Mouse (Mus musculus): ENCODE data around the gene Mrpl54. TPM values are rescaled to one million over a fixed set of nuclear protein-coding genes. Genes with fewer than 3 reads are reported as not detected.

Mrpl54 gene
- polyA plus RNA-seq, 1 experiment = 103 TPM

DNA sequence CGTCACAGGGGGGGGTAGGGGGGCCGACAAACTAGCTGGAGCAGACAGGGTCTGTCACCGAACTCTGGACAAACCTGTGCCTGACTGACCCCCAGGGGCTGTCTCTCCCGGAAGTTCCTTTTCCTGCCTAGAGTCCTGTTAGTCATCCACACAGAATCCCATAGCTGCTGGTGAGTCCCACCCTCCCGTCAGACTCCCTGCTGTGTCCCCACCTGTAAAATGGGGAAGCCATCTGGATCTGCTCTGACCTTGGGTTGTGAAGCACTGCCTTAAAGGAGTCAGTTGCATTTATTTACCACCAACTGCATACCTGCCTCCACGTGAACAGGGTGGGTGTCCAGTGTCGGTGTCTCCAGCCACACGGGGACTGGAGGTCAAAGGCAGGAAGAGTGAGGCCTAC is 27.7 kb upstream of the Mrpl54 start:
- no peak for DNase-seq (ENCODE audit: low spot score)

- no peak for DNase-seq (ENCODE audit: low spot score)
Measured at GRCm38 (mm10) chr10:81293334-81294030, 26.7 kb upstream of the Mrpl54 start.

DNA sequence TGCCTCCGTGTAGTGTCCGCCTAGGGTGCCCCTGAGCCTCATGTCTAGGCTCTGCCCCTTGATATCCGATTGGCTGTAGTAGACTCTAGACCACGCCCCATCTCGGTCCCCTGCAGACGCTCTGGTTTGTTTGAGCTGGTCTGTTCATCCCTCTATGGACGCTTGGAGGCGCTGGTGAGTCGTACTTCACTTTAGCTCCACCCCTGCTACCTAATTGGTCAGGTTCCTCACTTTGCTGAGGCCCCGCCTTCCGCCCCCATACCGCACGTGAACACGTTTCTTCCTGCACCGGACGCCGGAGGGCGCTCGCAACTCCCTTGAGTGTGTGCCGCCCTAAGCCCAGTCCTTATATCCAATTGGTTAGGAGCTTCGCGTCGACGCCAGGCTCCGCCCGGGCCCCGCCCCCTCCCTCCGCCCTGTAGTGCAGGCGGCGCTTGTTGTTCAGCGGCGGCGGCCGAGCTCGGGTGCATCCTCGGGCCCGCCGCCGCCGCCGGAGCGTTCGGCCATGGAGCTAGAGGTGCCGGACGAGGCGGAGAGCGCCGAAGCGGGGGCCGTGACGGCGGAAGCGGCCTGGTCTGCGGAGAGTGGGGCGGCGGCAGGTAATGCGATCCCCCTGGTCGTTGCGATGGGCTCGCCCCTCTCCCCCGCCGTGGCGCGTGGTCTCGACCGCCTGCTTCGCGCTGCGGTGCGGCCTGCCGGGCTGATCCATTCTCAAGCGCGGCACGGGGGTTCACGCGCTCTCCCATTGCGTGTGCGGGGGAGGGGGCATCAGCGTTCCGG is 26.0 kb upstream of the Mrpl54 start, which contains the start of gene Pip5k1c:
Pip5k1c (plus strand) TSS at position 410 of the 780 bp plus-strand sequence.
- peak; percentile 94 for DNase-seq (ENCODE audit: low spot score)

GRCm38 (mm10) chr10:81291511-81292104 is 24.9 kb upstream of the Mrpl54 start, which contains the start of gene Tjp3:
Gene Tjp3, minus strand, starts transcription at chr10:81291581.
- no peak for DNase-seq (ENCODE audit: low spot score)

DNA sequence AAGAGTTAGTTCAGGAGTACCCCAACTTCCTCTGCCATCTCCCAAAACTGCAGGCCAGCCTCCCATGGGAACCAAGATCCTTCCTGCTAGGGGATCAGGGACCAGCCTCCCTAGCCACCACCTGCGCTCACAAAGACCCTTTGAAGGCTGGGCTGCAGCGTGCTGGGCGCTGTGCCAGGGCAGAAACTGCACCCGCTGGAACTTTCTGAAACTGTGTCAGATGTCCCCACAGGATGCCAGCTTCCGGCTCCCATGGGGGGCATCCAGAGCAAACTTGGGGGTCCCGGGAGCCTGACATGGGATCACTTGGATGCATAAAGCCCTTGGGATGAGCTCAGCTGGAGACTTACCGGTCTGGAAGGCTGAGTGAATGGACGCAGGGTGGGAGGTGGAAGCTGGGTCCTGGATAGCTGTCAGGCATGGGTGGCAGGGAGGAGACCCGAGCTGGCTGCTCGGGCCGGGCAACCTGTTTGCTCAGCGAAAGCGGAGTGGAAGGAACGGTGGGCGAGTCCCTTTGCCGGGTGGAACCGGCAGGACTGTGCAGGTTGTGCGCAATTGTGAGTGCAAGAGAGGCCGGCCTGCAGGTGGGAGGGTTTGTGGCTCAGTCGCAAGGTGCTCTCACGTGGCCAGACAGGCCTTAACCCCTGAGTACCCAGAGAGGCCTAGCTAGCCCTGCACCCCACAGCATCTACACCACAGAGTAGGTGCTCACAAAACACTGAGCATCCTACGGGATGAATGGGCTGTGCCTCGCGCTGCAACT is 24.1 kb upstream of the Mrpl54 start:
- DNase-seq (ENCODE audit: low spot score) = peak; percentile 66

DNA sequence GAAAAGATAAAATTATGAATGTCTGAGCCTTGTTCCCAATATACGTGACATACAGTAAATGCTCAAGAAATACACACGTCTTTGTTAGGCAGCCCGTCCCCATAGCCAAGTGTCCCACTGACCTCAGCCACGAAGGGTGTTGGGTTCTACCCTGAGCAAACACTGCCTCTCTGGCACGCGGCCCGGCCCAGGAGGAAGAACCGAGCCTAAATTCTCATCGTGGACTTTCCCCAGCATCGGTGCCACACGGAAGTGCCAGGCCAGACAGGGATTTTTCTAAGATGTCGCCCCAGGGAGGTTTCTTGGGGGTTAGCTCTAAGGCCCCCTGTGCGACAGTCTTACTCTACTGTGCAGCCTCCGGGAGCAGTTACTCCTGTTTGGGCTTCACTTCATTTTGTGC is 23.1 kb upstream of the Mrpl54 start:
- DNase-seq (ENCODE audit: low spot score) = no peak

- DNase-seq (ENCODE audit: low spot score) = no peak
Measured at GRCm38 (mm10) chr10:81289278-81289677, 22.5 kb upstream of the Mrpl54 start.

- no peak for DNase-seq (ENCODE audit: low spot score)
Measured at GRCm38 (mm10) chr10:81288601-81289000, 21.9 kb upstream of the Mrpl54 start.

- DNase-seq (ENCODE audit: low spot score) = no peak
Measured at GRCm38 (mm10) chr10:81287513-81288157, 20.9 kb upstream of the Mrpl54 start.

- DNase-seq (ENCODE audit: low spot score) = no peak
Measured at GRCm38 (mm10) chr10:81286586-81286985, 19.9 kb upstream of the Mrpl54 start.

- peak; percentile 86 for DNase-seq (ENCODE audit: low spot score)
Measured at GRCm38 (mm10) chr10:81285694-81286450, 19.1 kb upstream of the Mrpl54 start.

GRCm38 (mm10) chr10:81284719-81285118 is 18.0 kb upstream of the Mrpl54 start:
- no peak for DNase-seq (ENCODE audit: low spot score)

GRCm38 (mm10) chr10:81284189-81284588 is 17.5 kb upstream of the Mrpl54 start:
- no peak for DNase-seq (ENCODE audit: low spot score)

DNA sequence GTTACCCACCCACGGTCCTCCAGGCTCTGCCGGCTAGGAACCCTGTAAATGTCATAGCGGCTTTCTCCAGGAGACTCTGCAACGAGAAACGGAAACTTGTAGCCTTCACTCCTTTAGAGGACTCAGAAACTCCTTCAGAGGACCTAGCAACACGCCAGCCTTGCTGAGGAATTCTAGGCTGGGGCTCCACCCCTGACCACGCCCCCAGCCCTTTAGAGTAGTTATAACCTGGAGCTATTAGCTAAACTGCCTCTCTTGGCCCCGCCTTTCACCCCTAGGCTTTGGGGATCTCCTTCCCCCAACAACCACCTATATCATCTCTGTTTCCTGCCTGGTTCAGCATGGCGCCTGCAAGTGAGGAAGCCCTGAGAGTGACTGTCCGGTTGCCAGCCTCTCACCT is 12.8 kb upstream of the Mrpl54 start:
- DNase-seq (ENCODE audit: low spot score) = no peak

DNA sequence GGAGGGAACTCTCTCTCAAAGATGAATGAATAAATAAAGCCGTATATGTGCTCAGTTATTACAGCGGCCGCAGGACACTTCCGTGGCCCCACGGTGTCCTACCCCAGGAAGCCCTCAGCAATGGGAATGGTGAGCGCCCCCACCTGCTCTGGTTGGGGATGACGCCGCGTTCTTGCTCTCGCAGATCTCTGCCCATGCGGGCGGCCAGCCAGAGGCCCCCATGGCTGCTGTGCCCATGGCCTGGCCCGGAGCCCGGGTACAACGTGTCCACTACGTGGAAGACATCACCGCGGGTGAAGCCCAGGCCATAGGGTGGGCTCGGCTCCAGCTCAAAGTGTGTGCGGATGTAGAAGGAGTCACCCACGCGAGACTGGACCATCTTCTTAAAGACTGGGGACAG is 10.9 kb upstream of the Mrpl54 start:
- DNase-seq (ENCODE audit: low spot score) = no peak

DNA sequence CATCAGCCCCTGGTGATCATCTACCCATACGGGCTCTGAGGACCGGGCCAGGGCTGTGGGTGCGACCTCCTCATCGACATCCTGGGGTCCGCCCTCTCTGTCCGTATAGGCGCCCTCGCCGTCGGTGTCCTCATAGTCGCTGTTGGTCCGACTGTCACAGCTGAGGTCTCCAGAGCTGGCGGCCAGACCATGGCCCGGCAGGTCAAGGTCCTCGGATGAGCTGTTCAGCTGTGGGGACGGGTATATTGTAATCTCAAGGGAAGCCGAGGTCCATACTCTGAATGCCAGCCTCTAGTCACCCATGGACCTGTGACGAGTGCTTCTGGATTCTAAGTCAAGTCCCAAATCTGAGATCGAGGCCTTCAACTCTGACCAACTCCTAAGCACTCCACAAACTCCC is 7.1 kb upstream of the Mrpl54 start:
- DNase-seq (ENCODE audit: low spot score) = no peak

DNA sequence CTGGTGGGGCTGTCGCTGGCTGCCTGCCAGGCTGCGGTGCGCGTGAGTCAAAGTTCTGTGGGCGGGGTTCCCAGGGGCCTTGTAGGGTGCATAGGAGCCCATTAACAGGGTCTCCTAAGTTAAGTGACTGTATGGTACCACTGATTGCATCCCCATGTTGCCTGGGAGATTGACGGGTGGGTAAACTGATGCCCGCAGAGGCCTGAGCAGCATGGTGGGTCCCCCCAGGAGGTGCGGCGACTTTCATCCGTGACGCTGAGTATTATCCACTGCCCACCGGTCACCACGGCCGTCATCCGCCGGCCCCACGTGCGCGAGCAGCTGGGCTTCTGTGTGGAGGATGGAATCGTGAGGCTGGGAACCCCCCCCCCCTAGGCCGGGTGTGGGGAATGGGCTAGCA is 5.6 kb upstream of the Mrpl54 start:
- no peak for DNase-seq (ENCODE audit: low spot score)

- no peak for DNase-seq (ENCODE audit: low spot score)
Measured at GRCm38 (mm10) chr10:81268643-81269412, 2.1 kb upstream of the Mrpl54 start.

GRCm38 (mm10) chr10:81268056-81268455 is 1.3 kb upstream of the Mrpl54 start:
- peak; percentile 69 for DNase-seq (ENCODE audit: low spot score)

DNA sequence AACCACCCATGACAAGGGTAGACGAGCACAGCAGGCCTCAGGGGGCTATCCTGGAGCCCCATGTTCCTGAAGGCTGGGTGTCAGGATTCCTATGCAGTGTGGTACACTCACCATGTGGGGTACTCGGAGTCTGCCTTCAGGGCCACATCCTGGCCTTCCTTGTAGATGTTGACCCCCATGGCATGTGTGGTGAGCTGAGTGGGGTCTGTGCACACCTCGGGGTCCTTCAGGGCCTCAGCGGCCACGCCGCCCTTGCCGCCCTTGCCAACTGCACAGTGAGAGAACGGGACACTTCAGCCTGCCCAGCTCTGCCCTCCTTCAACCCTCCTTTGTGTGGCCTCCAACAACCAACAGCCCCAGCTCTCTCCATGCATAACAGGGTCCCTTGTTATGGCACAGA is 1.2 kb downstream of the Mrpl54 start:
- no peak for DNase-seq (ENCODE audit: low spot score)
